Mouse (Mus musculus): ENCODE data around the gene Alg12. TPM values are rescaled to one million over a fixed set of nuclear protein-coding genes. Genes with fewer than 3 reads are reported as not detected.
A peak's percentile ranks its signal among the peaks of the same experiment; 100 is the strongest.
"Not testable (repeated sequence)": the region's sequence is repeated elsewhere in the genome, so short reads cannot be mapped to it uniquely, and the experiment has no call there.

Gene Alg12
- polyA plus RNA-seq, 1 experiment from 2014 or later, result 3.6 TPM

DNA sequence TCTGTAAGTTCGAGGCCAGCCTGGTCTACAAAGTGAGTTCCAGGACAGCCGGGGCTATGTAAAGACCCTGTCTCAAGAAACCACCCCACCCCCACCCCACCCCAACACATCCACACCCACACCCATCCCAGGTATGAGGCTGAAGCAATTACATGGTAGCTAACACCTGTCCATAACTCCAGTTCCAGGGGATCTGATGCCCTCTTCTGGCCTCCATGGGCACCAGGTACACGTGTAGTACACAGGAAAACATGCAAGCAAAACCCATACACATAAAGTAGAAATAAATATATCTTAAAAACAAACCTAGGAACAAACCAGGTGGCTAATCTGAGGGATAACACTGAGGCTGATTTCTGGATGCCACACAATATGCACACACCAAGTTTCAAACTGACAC is 5.9 kb downstream of the Alg12 start:
- no peak overlapping the region for H3K9ac ChIP-seq (replicated peaks)
- no peaks in the 10 kb centered on the region for H3K9me3 ChIP-seq (ENCODE audit: low read length)
- WGBS (ENCODE audit: insufficient replicate concordance), result 84% methylated on average over 3 of the region's 3 CpGs
- peaks cover 16% of the 10 kb centered on the region for H3K36me3 ChIP-seq (replicated peaks; ENCODE audit: insufficient read depth, low read length)
- no peak for DNase-seq
- no peak overlapping the region for H3K4me3 ChIP-seq (ENCODE audit: low read depth, low read length)
- ATAC-seq, result no peak
- H3K27ac ChIP-seq (ENCODE audit: low read depth), result no peak overlapping the region
- TF ChIP-seq CTCF (IDR thresholded peaks at IDR 0.05; ENCODE audit: low read depth) (peak; percentile 48), EP300 (IDR thresholded peaks at IDR 0.05; ENCODE audit: low read depth) (no peak)
- no peaks in the 10 kb centered on the region for H3K27me3 ChIP-seq (ENCODE audit: insufficient read depth, low read length)
- no peak overlapping the region for H3K4me2 ChIP-seq (ENCODE audit: low read depth, low read length)
- H3K4me1 ChIP-seq (ENCODE audit: insufficient read depth), result peaks cover under 1% of the 10 kb centered on the region

- ATAC-seq (no peak), DNase-seq (no peak)
- Histone ChIP-seq H3K27me3 (ENCODE audit: insufficient read depth, low read length) (no peaks in the 10 kb centered on the region), H3K27ac (ENCODE audit: low read depth) (no peak overlapping the region), H3K4me2 (ENCODE audit: low read depth, low read length) (no peak overlapping the region), H3K36me3 (replicated peaks; ENCODE audit: insufficient read depth, low read length) (peaks cover 24% of the 10 kb centered on the region), H3K4me1 (ENCODE audit: insufficient read depth) (no peaks in the 10 kb centered on the region), H3K9ac (replicated peaks) (no peak overlapping the region), H3K4me3 (ENCODE audit: low read depth, low read length) (no peak overlapping the region), H3K9me3 (ENCODE audit: low read length) (no peaks in the 10 kb centered on the region)
- WGBS (ENCODE audit: insufficient replicate concordance), result 96% methylated on average over 2 of the region's 2 CpGs
- TF ChIP-seq CTCF (IDR thresholded peaks at IDR 0.05; ENCODE audit: low read depth) (no peak), EP300 (IDR thresholded peaks at IDR 0.05; ENCODE audit: low read depth) (no peak)
Observed at GRCm38 (mm10) chr15:88810369-88810768, 8.7 kb downstream of the Alg12 start.

- H3K27me3 ChIP-seq (ENCODE audit: insufficient read depth, low read length), result no peaks in the 10 kb centered on the region
- 80% methylated on average over 8 of the region's 8 CpGs for WGBS (ENCODE audit: insufficient replicate concordance)
- no peaks in the 10 kb centered on the region for H3K9me3 ChIP-seq (ENCODE audit: low read length)
- H3K4me3 ChIP-seq (ENCODE audit: low read depth, low read length), result no peak overlapping the region
- H3K36me3 ChIP-seq (replicated peaks; ENCODE audit: insufficient read depth, low read length), result peaks cover 23% of the 10 kb centered on the region
- H3K27ac ChIP-seq (ENCODE audit: low read depth), result no peak overlapping the region
- no peaks in the 10 kb centered on the region for H3K4me1 ChIP-seq (ENCODE audit: insufficient read depth)
- ATAC-seq (no peak), DNase-seq (no peak)
- TF ChIP-seq EP300 (IDR thresholded peaks at IDR 0.05; ENCODE audit: low read depth) (no peak), CTCF (IDR thresholded peaks at IDR 0.05; ENCODE audit: low read depth) (no peak)
- H3K9ac ChIP-seq (replicated peaks), result no peak overlapping the region
- no peak overlapping the region for H3K4me2 ChIP-seq (ENCODE audit: low read depth, low read length)
Observed at GRCm38 (mm10) chr15:88808121-88808520, 11.0 kb downstream of the Alg12 start.

- no peak for DNase-seq
Observed at GRCm38 (mm10) chr15:88802348-88802747, 16.8 kb downstream of the Alg12 start.

DNA sequence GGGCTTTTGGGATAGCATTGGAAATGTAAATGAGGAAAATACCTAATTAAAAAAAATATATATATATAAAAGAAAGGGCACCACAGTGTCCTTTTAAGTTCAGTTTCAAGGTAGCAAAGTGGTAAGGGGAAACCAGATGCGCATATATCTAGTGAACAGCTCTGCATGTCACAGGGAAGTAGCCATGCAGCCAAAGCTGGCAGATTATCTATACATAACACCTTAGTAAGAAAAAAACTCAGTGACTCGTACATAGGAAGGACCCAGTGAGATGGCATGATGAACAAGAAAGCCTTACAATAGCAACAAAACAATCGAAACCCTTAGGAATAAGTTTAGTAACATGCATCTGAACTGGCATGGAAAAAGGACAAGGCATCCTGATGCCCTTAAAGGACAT is 17.2 kb downstream of the Alg12 start:
- DNase-seq (no peak), ATAC-seq (no peak)
- no peak overlapping the region for H3K4me3 ChIP-seq (ENCODE audit: low read depth, low read length)
- no peaks in the 10 kb centered on the region for H3K9me3 ChIP-seq (ENCODE audit: low read length)
- WGBS (ENCODE audit: insufficient replicate concordance), result 68% methylated on average over 3 of the region's 3 CpGs
- no peak overlapping the region for H3K9ac ChIP-seq (replicated peaks)
- TF ChIP-seq EP300 (IDR thresholded peaks at IDR 0.05; ENCODE audit: low read depth), result no peak
- TF ChIP-seq CTCF (IDR thresholded peaks at IDR 0.05; ENCODE audit: low read depth), result no peak
- no peak overlapping the region for H3K27ac ChIP-seq (ENCODE audit: low read depth)
- no peak overlapping the region for H3K4me2 ChIP-seq (ENCODE audit: low read depth, low read length)
- H3K27me3 ChIP-seq (ENCODE audit: insufficient read depth, low read length), result no peaks in the 10 kb centered on the region
- H3K4me1 ChIP-seq (ENCODE audit: insufficient read depth), result no peaks in the 10 kb centered on the region
- peaks cover 18% of the 10 kb centered on the region for H3K36me3 ChIP-seq (replicated peaks; ENCODE audit: insufficient read depth, low read length)

More at GRCm38 (mm10) chr15:88802348-88802747, 16.8 kb downstream of the Alg12 start:
- ATAC-seq, result no peak
- H3K27me3 ChIP-seq (ENCODE audit: insufficient read depth, low read length), result no peaks in the 10 kb centered on the region
- no peak overlapping the region for H3K27ac ChIP-seq (ENCODE audit: low read depth)
- WGBS (ENCODE audit: insufficient replicate concordance), result 77% methylated on average over 6 of the region's 6 CpGs
- no peak overlapping the region for H3K4me2 ChIP-seq (ENCODE audit: low read depth, low read length)
- H3K36me3 ChIP-seq (replicated peaks; ENCODE audit: insufficient read depth, low read length), result peaks cover 18% of the 10 kb centered on the region
- no peak overlapping the region for H3K9ac ChIP-seq (replicated peaks)
- no peaks in the 10 kb centered on the region for H3K4me1 ChIP-seq (ENCODE audit: insufficient read depth)
- no peaks in the 10 kb centered on the region for H3K9me3 ChIP-seq (ENCODE audit: low read length)
- TF ChIP-seq EP300 (IDR thresholded peaks at IDR 0.05; ENCODE audit: low read depth) (no peak), CTCF (IDR thresholded peaks at IDR 0.05; ENCODE audit: low read depth) (no peak)
- no peak overlapping the region for H3K4me3 ChIP-seq (ENCODE audit: low read depth, low read length)

- WGBS (ENCODE audit: insufficient replicate concordance), result 56% methylated on average over 6 of the region's 6 CpGs
- peak overlapping the region; percentile 74 for H3K27ac ChIP-seq (ENCODE audit: low read depth)
- peaks cover 13% of the 10 kb centered on the region for H3K36me3 ChIP-seq (replicated peaks; ENCODE audit: insufficient read depth, low read length)
- peak overlapping the region; percentile 35; the same call in 1 of the 2 replicates for H3K4me2 ChIP-seq (ENCODE audit: low read depth, low read length)
- TF ChIP-seq EP300 (IDR thresholded peaks at IDR 0.05; ENCODE audit: low read depth) (no peak), CTCF (IDR thresholded peaks at IDR 0.05; ENCODE audit: low read depth) (no peak)
- no peak overlapping the region for H3K9ac ChIP-seq (replicated peaks)
- ATAC-seq, result peak; percentile 90
- H3K4me1 ChIP-seq (ENCODE audit: insufficient read depth), result no peaks in the 10 kb centered on the region
- DNase-seq, result peak; percentile 48
- H3K27me3 ChIP-seq (ENCODE audit: insufficient read depth, low read length), result no peaks in the 10 kb centered on the region
- no peak overlapping the region for H3K4me3 ChIP-seq (ENCODE audit: low read depth, low read length)
- H3K9me3 ChIP-seq (ENCODE audit: low read length), result no peaks in the 10 kb centered on the region
Observed at GRCm38 (mm10) chr15:88800921-88801354, 18.2 kb downstream of the Alg12 start.

DNA sequence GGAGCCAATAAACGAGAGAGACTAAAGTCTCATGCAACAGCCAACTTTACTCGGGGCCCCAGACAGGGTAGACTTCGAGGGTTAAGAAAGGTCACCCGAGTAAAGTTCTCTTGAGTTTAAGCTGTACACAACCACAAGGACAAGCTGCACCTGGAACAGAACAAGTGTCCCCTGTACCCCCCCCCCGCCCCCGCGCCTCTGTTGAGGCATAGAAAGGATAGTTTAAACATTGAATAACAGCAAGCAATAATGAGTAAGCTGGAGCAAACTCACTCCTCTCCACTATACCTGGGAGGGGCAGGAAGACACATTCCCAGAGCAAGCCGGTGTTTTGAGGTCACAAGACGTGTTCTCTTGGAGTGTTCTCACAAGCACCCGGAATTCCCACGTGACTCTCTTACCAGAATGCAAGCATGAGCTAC is 19.2 kb downstream of the Alg12 start:
- Histone ChIP-seq H3K4me2 (ENCODE audit: low read depth, low read length) (peak overlapping the region; percentile 35), H3K27ac (ENCODE audit: low read depth) (peak overlapping the region; percentile 74; the same call in 1 of the 2 replicates), H3K9ac (replicated peaks) (no peak overlapping the region), H3K27me3 (ENCODE audit: insufficient read depth, low read length) (no peaks in the 10 kb centered on the region), H3K4me3 (ENCODE audit: low read depth, low read length) (no peak overlapping the region), H3K9me3 (ENCODE audit: low read length) (no peaks in the 10 kb centered on the region), H3K4me1 (ENCODE audit: insufficient read depth) (no peaks in the 10 kb centered on the region), H3K36me3 (replicated peaks; ENCODE audit: insufficient read depth, low read length) (peaks cover 5% of the 10 kb centered on the region; the same call in 1 of the 2 replicates)
- WGBS (ENCODE audit: insufficient replicate concordance), result 63% methylated on average over 11 of the region's 11 CpGs
- DNase-seq (no peak), ATAC-seq (no peak)
- TF ChIP-seq CTCF (IDR thresholded peaks at IDR 0.05; ENCODE audit: low read depth) (no peak), EP300 (IDR thresholded peaks at IDR 0.05; ENCODE audit: low read depth) (no peak)

DNA sequence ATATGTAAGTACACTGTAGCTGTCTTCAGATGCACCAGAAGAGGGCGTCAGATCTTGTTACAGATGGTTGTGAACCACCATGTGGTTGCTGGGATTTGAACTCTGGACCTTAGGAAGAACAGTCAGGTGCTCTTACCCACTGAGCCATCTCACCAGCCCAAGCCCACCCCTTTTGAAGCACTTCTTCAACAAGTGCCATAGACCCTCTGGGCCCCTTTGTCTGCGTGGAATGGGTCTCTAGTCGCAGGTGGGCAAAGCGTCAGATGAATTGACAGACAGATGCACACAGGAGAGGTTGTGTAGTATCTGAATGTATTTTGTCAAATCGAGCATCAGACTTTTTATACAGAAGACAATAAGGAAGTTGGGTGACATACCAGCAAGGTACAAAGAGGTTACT is 24.4 kb downstream of the Alg12 start:
- H3K27me3 ChIP-seq (ENCODE audit: insufficient read depth, low read length); H3K27ac ChIP-seq (ENCODE audit: low read depth); H3K9ac ChIP-seq (replicated peaks); H3K4me3 ChIP-seq (ENCODE audit: low read depth, low read length); H3K4me2 ChIP-seq (ENCODE audit: low read depth, low read length); H3K9me3 ChIP-seq (ENCODE audit: low read length); DNase-seq; H3K36me3 ChIP-seq (replicated peaks; ENCODE audit: insufficient read depth, low read length); H3K4me1 ChIP-seq (ENCODE audit: insufficient read depth); ATAC-seq: not testable (repeated sequence)
- WGBS (ENCODE audit: insufficient replicate concordance), result 87% methylated on average over 4 of the region's 5 CpGs
